Mouse (Mus musculus): Measurements from ENCODE around the gene Ugcg. TPM values are rescaled to one million over a fixed set of nuclear protein-coding genes. Genes with fewer than 3 reads are reported as not detected.
"Not testable (repeated sequence)": the region's sequence is repeated elsewhere in the genome, so short reads cannot be mapped to it uniquely, and the experiment has no call there.

The Ugcg gene
- polyA plus RNA-seq, 1 experiment = 28.7 TPM

GRCm38 (mm10) chr4:59260871-59261515 is 71.9 kb downstream of the Ugcg start:
- TF ChIP-seq CTCF (IDR thresholded peaks at IDR 0.05; ENCODE audit: insufficient read depth, low read length) = no peak
- no peak for TF ChIP-seq POLR2A (IDR thresholded peaks at IDR 0.05; ENCODE audit: borderline replicate concordance, extremely low read depth, low read depth, low read length)
- no peak overlapping the region for H3K4me3 ChIP-seq (replicated peaks; ENCODE audit: extremely low read depth, low read depth, low read length)

DNA sequence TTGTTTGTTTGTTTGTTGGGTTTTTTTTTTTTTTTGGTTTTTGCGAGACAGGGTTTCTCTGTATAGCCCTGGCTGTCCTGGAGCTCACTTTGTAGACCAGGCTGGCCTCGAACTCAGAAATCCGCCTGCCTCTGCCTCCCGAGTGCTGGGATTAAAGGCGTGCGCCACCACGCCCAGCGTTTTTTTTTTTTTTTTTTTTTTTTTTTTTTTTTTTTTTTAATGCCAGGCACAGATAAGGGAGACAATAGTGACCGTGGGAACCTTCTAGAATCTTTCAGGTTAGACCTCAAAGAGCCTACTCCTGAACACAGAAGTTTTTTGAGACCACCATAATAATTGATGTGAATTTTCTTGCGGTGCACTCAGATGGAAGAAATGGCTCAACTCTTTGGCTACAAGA is 72.5 kb downstream of the Ugcg start:
- 83% methylated on average over 4 of the region's 10 CpGs for WGBS
- DNase-seq; H3K4me3 ChIP-seq (replicated peaks; ENCODE audit: extremely low read depth, low read depth, low read length); H3K4me1 ChIP-seq (ENCODE audit: control insufficient read depth, insufficient read depth, low read length): not testable (repeated sequence)

More at GRCm38 (mm10) chr4:59260871-59261515, 71.9 kb downstream of the Ugcg start:
- no peak for DNase-seq
- WGBS = 68% methylated on average over 13 of the region's 13 CpGs
- H3K4me1 ChIP-seq (ENCODE audit: control insufficient read depth, insufficient read depth, low read length) = 0 out of 2 replicates have a peak, but pooled peaks cover 3% of the 10 kb centered on the region

DNA sequence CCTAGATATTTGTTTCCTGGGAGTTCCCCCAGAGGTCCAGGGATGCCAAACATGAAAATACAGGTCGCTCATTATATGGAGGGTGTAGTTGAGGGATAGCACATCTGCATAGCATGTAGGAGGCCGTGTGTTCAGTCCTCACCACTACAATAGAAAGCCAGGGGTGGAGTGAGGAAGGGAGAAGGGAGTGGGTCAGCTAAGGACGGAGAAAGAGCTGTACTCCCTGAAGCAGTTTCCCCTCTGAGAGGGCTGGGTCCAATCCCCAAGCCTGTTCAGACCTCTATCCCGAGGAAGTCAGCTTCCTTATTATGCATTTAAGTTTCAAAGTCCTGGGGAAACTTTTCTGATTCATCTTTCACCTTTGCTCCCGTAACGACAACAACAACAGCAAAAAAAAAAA is 73.1 kb downstream of the Ugcg start:
- no peak for DNase-seq
- Histone ChIP-seq H3K4me3 (replicated peaks; ENCODE audit: extremely low read depth, low read depth, low read length) (no peak overlapping the region), H3K4me1 (ENCODE audit: control insufficient read depth, insufficient read depth, low read length) (0 out of 2 replicates have a peak, but pooled peaks cover 3% of the 10 kb centered on the region)
- TF ChIP-seq CTCF (IDR thresholded peaks at IDR 0.05; ENCODE audit: insufficient read depth, low read length) = no peak
- WGBS = 70% methylated on average over 6 of the region's 6 CpGs

DNA sequence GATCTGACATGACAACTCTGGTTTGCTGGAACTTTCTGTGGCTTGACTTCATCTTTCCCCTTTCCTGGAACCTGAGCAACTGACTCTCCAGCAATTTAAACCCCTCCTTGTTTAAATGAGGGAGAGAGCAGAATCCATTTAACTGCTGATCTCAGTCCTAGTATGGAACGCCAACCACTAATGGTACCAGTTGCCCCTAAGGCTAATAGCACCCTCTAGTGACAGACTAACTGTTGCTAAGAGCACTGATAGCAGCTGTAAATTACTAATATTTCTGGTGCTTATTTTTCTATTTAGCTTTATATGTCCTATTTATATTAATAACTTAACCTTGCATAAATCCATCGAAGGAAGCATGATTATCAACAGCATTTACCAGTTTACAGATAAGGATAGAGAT is 74.4 kb downstream of the Ugcg start:
- WGBS = 61% methylated on average over 2 of the region's 2 CpGs
- no peak overlapping the region for H3K4me3 ChIP-seq (replicated peaks; ENCODE audit: extremely low read depth, low read depth, low read length)
- H3K4me1 ChIP-seq (ENCODE audit: control insufficient read depth, insufficient read depth, low read length) = 0 out of 2 replicates have a peak, but pooled peaks cover 3% of the 10 kb centered on the region
- TF ChIP-seq CTCF (IDR thresholded peaks at IDR 0.05; ENCODE audit: insufficient read depth, low read length) (peak; percentile 16; the same call in 1 of the 2 replicates), POLR2A (IDR thresholded peaks at IDR 0.05; ENCODE audit: borderline replicate concordance, extremely low read depth, low read depth, low read length) (no peak)
- no peak for DNase-seq

DNA sequence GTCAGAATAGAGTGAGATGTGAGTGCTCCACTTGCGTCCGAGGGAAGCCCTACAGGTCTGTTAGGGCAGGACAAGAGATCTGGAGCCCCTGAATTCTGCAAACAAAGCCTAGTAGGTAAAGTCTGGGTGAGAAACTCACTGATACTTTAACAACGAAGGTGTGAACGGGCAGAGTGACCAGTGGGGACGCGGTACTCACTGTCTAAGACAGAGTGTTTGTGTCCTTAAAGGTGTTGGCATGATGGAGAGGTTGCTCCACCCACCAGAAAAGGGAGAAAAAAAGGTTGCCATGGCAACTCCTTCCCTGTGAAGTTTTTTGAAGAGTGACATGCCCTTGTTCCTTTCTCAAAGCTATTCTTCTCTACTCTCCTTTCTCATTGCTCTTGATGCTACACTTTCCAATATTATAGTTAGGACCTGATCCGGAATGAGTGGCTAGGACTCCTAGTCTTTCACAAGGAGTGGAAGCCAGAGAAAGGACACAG is 75.6 kb downstream of the Ugcg start:
- Histone ChIP-seq H3K4me3 (replicated peaks; ENCODE audit: extremely low read depth, low read depth, low read length) (no peak overlapping the region), H3K4me1 (ENCODE audit: control insufficient read depth, insufficient read depth, low read length) (0 out of 2 replicates have a peak, but pooled peaks cover 3% of the 10 kb centered on the region)
- WGBS = 67% methylated on average over 7 of the region's 7 CpGs
- DNase-seq = no peak
- no peak for TF ChIP-seq CTCF (IDR thresholded peaks at IDR 0.05; ENCODE audit: insufficient read depth, low read length)
- TF ChIP-seq POLR2A (IDR thresholded peaks at IDR 0.05; ENCODE audit: borderline replicate concordance, extremely low read depth, low read depth, low read length) = no peak

DNA sequence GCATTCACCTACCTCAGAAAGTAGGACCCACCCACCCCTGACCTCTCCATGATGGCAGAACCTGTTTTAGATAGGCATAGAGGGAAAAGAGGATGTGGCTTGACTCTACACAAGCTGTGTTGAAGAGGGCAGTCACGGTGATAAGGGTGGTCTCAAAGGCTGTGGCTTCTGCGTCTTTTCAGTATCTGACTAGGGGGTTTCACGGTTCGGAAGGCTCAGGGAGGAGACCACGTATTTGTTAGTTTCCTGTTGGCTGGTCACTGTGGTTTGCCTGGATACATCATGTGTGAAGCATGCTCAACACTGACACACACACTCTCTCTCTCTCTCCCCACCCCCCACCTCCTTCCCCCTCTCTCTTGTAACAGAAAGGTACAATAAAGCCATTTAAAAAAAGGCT is 76.1 kb downstream of the Ugcg start:
- WGBS = 77% methylated on average over 5 of the region's 5 CpGs
- H3K4me1 ChIP-seq (ENCODE audit: control insufficient read depth, insufficient read depth, low read length) = 0 out of 2 replicates have a peak, but pooled peaks cover 3% of the 10 kb centered on the region
- H3K4me3 ChIP-seq (replicated peaks; ENCODE audit: extremely low read depth, low read depth, low read length) = no peak overlapping the region
- no peak for DNase-seq
- TF ChIP-seq CTCF (IDR thresholded peaks at IDR 0.05; ENCODE audit: insufficient read depth, low read length) = no peak

- 85% methylated on average over 5 of the region's 5 CpGs for WGBS
- no peak for TF ChIP-seq POLR2A (IDR thresholded peaks at IDR 0.05; ENCODE audit: borderline replicate concordance, extremely low read depth, low read depth, low read length)
- H3K4me3 ChIP-seq (replicated peaks; ENCODE audit: extremely low read depth, low read depth, low read length) = no peak overlapping the region
- no peak for DNase-seq
- 0 out of 2 replicates have a peak, but pooled peaks cover 3% of the 10 kb centered on the region for H3K4me1 ChIP-seq (ENCODE audit: control insufficient read depth, insufficient read depth, low read length)
These were observed 76.6 kb downstream of the Ugcg start for GRCm38 (mm10) chr4:59265631-59266030.

Other genes with a start within 250 kb of the Ugcg start
- gene Zkscan16, start 245.6 kb upstream of the Ugcg start, polyA plus RNA-seq (2012; rRNA removed) = not detected in 2 replicates
- gene Ptgr1, start 202.1 kb upstream of the Ugcg start, polyA plus RNA-seq (2012; rRNA removed) = 6.7 and 23.7 TPM in 2 replicates
- 3.6 and 4.7 TPM in 2 replicates for gene Dnajc25, start 194.2 kb upstream of the Ugcg start, polyA plus RNA-seq (2012; rRNA removed)
- 1.7 TPM in 1 of 2 replicates, not detected in the other for gene Gm20503, start 186.0 kb upstream of the Ugcg start, polyA plus RNA-seq (2012; rRNA removed)
- 15.1 and 16.9 TPM in 2 replicates for gene Gng10, start 154.2 kb upstream of the Ugcg start, polyA plus RNA-seq (2012; rRNA removed)
- gene AI481877, start 50.3 kb upstream of the Ugcg start, polyA plus RNA-seq (2012; rRNA removed) = 0.07 TPM in 1 of 2 replicates, not detected in the other
- gene Susd1, start 249.4 kb downstream of the Ugcg start, polyA plus RNA-seq (2012; rRNA removed) = 1.9 and 3.1 TPM in 2 replicates